Mouse (Mus musculus) megakaryocyte, embryonic 14.5 days (primary cell): ENCODE results near the gene Gsta1.

Experiments used
- FLI1 ChIP-seq: IDR thresholded peaks from 2 replicates; pipeline ENCODE4 v1.6.1; 2012; ENCODE audit warnings: low read length, inconsistent platforms, mixed read lengths
- GATA1 ChIP-seq: IDR thresholded peaks from 3 replicates; pipeline ENCODE4 v1.6.1; 2012; ENCODE audit warnings: mixed read lengths, low read length, inconsistent platforms, borderline replicate concordance

GRCm38 (mm10) chr9:78225304-78225703, 5.2 kb upstream of the Gsta1 start:
- TF ChIP-seq GATA1: no peak
- TF ChIP-seq FLI1: no peak
